Mouse (Mus musculus) heart, embryonic 12.5 days (tissue): ENCODE measurements at regions not wholly inside any gene's neighbourhood (a gene's known extent, or its start where the extent isn't known, plus 50 kb on each side); places are given as distances from the start of the nearest gene placed in this dataset.

ENCODE experiments used
- ATAC-seq: fragments of 200-750 bp; cut with Nextera tagmentation; 2 replicates; pipeline ENCODE4 v1.8.0; 2017; ENCODE audit warnings: moderate TSS enrichment, moderate library complexity; ENCODE audit not compliant: insufficient number of reproducible peaks, low FRiP score
- H3K27ac ChIP-seq: fragments of 300-500 bp; sonication (generic); 2 replicates; pipeline ENCODE4 v1.5.1; 2016; ENCODE audit warnings: mild to moderate bottlenecking, moderate library complexity; ENCODE audit not compliant: poor library complexity, severe bottlenecking
- H3K27me3 ChIP-seq: fragments of 300-500 bp; sonication (generic); replicated peaks from 2 replicates; pipeline ENCODE4 v1.6.1; 2016; ENCODE audit warnings: mild to moderate bottlenecking, moderate library complexity
- H3K36me3 ChIP-seq: fragments of 300-500 bp; sonication (generic); 2 replicates; pipeline ENCODE4 v1.6.1; 2016; ENCODE audit warnings: mild to moderate bottlenecking, moderate library complexity
- H3K4me1 ChIP-seq: fragments of 300-500 bp; sonication (generic); replicated peaks from 2 replicates; pipeline ENCODE4 v1.6.1; 2016; ENCODE audit warnings: mild to moderate bottlenecking
- H3K4me2 ChIP-seq: fragments of 300-500 bp; sonication (generic); 2 replicates; pipeline ENCODE4 v1.6.1; 2016; ENCODE audit warnings: mild to moderate bottlenecking, moderate library complexity
- H3K4me3 ChIP-seq: fragments of 300-500 bp; sonication (generic); 2 replicates; pipeline ENCODE4 v1.5.1; 2016; ENCODE audit warnings: mild to moderate bottlenecking
- H3K9ac ChIP-seq: fragments of 300-500 bp; sonication (generic); 2 replicates; pipeline ENCODE4 v1.6.1; 2016; ENCODE audit warnings: mild to moderate bottlenecking, moderate library complexity
- H3K9me3 ChIP-seq: fragments of 300-500 bp; sonication (generic); replicated peaks from 2 replicates; pipeline ENCODE4 v1.6.1; 2016; ENCODE audit warnings: mild to moderate bottlenecking, moderate library complexity
- WGBS: fragments of 180-500 bp; shearing (Covaris S2); methylation state at CpG from one replicate; pipeline ENCODE4 v1.1.7; 2016; 5-methylcytosine and 5-hydroxymethylcytosine counted together

GRCm38 (mm10) chr9:84922306-84922705, 390.3 kb upstream of the Gm11114 start:
- WGBS, result 58% methylated on average over 4 of the region's 4 CpGs
- Histone ChIP-seq H3K4me2 (no peak overlapping the region), H3K9me3 (no peaks in the 10 kb centered on the region), H3K27ac (no peak overlapping the region), H3K4me3 (no peak overlapping the region), H3K9ac (no peak overlapping the region), H3K4me1 (no peaks in the 10 kb centered on the region), H3K27me3 (no peaks in the 10 kb centered on the region), H3K36me3 (no peaks in the 10 kb centered on the region)
- no peak for ATAC-seq

GRCm38 (mm10) chr9:84923966-84924365, 388.6 kb upstream of the Gm11114 start:
- WGBS, result 72% methylated on average over 8 of the region's 8 CpGs
- no peak overlapping the region for H3K27ac ChIP-seq
- H3K9me3 ChIP-seq, result no peaks in the 10 kb centered on the region
- no peak overlapping the region for H3K9ac ChIP-seq
- no peak for ATAC-seq
- no peaks in the 10 kb centered on the region for H3K36me3 ChIP-seq
- no peaks in the 10 kb centered on the region for H3K4me1 ChIP-seq
- H3K4me3 ChIP-seq, result no peak overlapping the region
- no peaks in the 10 kb centered on the region for H3K27me3 ChIP-seq
- no peak overlapping the region for H3K4me2 ChIP-seq

GRCm38 (mm10) chr9:84936291-84937055, 376.1 kb upstream of the Gm11114 start:
- H3K4me3 ChIP-seq, result no peak overlapping the region
- H3K27ac ChIP-seq, result no peak overlapping the region
- H3K36me3 ChIP-seq, result no peaks in the 10 kb centered on the region
- no peak for ATAC-seq
- no peaks in the 10 kb centered on the region for H3K27me3 ChIP-seq
- no peaks in the 10 kb centered on the region for H3K9me3 ChIP-seq
- WGBS, result 80% methylated on average over 2 of the region's 2 CpGs
- no peak overlapping the region for H3K9ac ChIP-seq
- H3K4me2 ChIP-seq, result no peak overlapping the region
- no peaks in the 10 kb centered on the region for H3K4me1 ChIP-seq

GRCm38 (mm10) chr9:84966558-84967154, 345.9 kb upstream of the Gm11114 start:
- Histone ChIP-seq H3K36me3 (no peaks in the 10 kb centered on the region), H3K4me1 (no peaks in the 10 kb centered on the region; the same call in 1 of the 2 replicates), H3K4me2 (no peak overlapping the region), H3K27me3 (no peaks in the 10 kb centered on the region), H3K27ac (peak overlapping the region; percentile 92), H3K4me3 (no peak overlapping the region), H3K9ac (no peak overlapping the region), H3K9me3 (no peaks in the 10 kb centered on the region)
- 70% methylated on average over 11 of the region's 11 CpGs for WGBS
- 0 out of 2 replicates have a peak, but pooled peaks have one; percentile 53 for ATAC-seq

- 81% methylated on average over 3 of the region's 3 CpGs for WGBS
- no peaks in the 10 kb centered on the region for H3K9me3 ChIP-seq
- H3K27me3 ChIP-seq, result no peaks in the 10 kb centered on the region
- no peaks in the 10 kb centered on the region; the same call in 1 of the 2 replicates for H3K4me1 ChIP-seq
- H3K36me3 ChIP-seq, result no peaks in the 10 kb centered on the region
- H3K4me2 ChIP-seq, result no peak overlapping the region
- ATAC-seq, result no peak
- H3K4me3 ChIP-seq, result no peak overlapping the region
- no peak overlapping the region for H3K9ac ChIP-seq
- no peak overlapping the region for H3K27ac ChIP-seq
Observed at GRCm38 (mm10) chr9:84969975-84970608, 342.5 kb upstream of the Gm11114 start.

GRCm38 (mm10) chr9:84977470-84977869, 335.1 kb upstream of the Gm11114 start:
- no peak for ATAC-seq
- H3K4me3 ChIP-seq, result no peak overlapping the region
- no peak overlapping the region for H3K9ac ChIP-seq
- H3K9me3 ChIP-seq, result no peaks in the 10 kb centered on the region
- WGBS, result 65% methylated on average over 5 of the region's 5 CpGs
- no peak overlapping the region for H3K27ac ChIP-seq
- no peak overlapping the region for H3K4me2 ChIP-seq
- H3K4me1 ChIP-seq, result no peaks in the 10 kb centered on the region
- H3K27me3 ChIP-seq, result no peaks in the 10 kb centered on the region
- no peaks in the 10 kb centered on the region for H3K36me3 ChIP-seq

GRCm38 (mm10) chr9:85003414-85003813, 309.2 kb upstream of the Gm11114 start:
- ATAC-seq, result no peak
- no peaks in the 10 kb centered on the region for H3K4me1 ChIP-seq
- 0% methylated on average over 1 of the region's 1 CpGs for WGBS
- H3K36me3 ChIP-seq, result no peaks in the 10 kb centered on the region
- no peak overlapping the region for H3K9ac ChIP-seq
- no peak overlapping the region for H3K4me3 ChIP-seq
- H3K27me3 ChIP-seq, result no peaks in the 10 kb centered on the region
- H3K4me2 ChIP-seq, result no peak overlapping the region
- no peaks in the 10 kb centered on the region for H3K9me3 ChIP-seq
- H3K27ac ChIP-seq, result no peak overlapping the region

- Histone ChIP-seq H3K4me3 (no peak overlapping the region), H3K9ac (no peak overlapping the region), H3K27me3 (no peaks in the 10 kb centered on the region), H3K4me2 (no peak overlapping the region), H3K9me3 (no peaks in the 10 kb centered on the region), H3K27ac (no peak overlapping the region), H3K4me1 (no peaks in the 10 kb centered on the region), H3K36me3 (no peaks in the 10 kb centered on the region)
- ATAC-seq, result no peak
- 48% methylated on average over 1 of the region's 1 CpGs for WGBS
Observed at GRCm38 (mm10) chr9:85011361-85011760, 301.2 kb upstream of the Gm11114 start.

- no peak for ATAC-seq
- whole genome bisulfite sequencing, result 73% methylated on average over 2 of the region's 2 CpGs
- Histone ChIP-seq H3K9me3 (no peaks in the 10 kb centered on the region), H3K4me2 (no peak overlapping the region), H3K9ac (no peak overlapping the region), H3K4me1 (no peaks in the 10 kb centered on the region), H3K36me3 (no peaks in the 10 kb centered on the region), H3K27me3 (no peaks in the 10 kb centered on the region), H3K4me3 (no peak overlapping the region), H3K27ac (no peak overlapping the region)
Observed at GRCm38 (mm10) chr9:85048112-85048978, 264.2 kb upstream of the Gm11114 start.

GRCm38 (mm10) chr9:85052526-85052925, 260.0 kb upstream of the Gm11114 start:
- Histone ChIP-seq H3K9ac (no peak overlapping the region), H3K4me2 (no peak overlapping the region), H3K9me3 (no peaks in the 10 kb centered on the region), H3K27ac (no peak overlapping the region), H3K36me3 (no peaks in the 10 kb centered on the region), H3K4me3 (no peak overlapping the region), H3K27me3 (no peaks in the 10 kb centered on the region), H3K4me1 (no peaks in the 10 kb centered on the region)
- no peak for ATAC-seq
- 76% methylated on average over 4 of the region's 4 CpGs for WGBS

- no peaks in the 10 kb centered on the region for H3K4me1 ChIP-seq
- no peak overlapping the region for H3K9ac ChIP-seq
- ATAC-seq, result no peak
- 69% methylated on average over 5 of the region's 5 CpGs for WGBS
- H3K4me3 ChIP-seq, result no peak overlapping the region
- no peaks in the 10 kb centered on the region for H3K9me3 ChIP-seq
- H3K27ac ChIP-seq, result no peak overlapping the region
- no peaks in the 10 kb centered on the region for H3K36me3 ChIP-seq
- H3K4me2 ChIP-seq, result no peak overlapping the region
- H3K27me3 ChIP-seq, result no peaks in the 10 kb centered on the region
Observed at GRCm38 (mm10) chr9:85079975-85080374, 232.6 kb upstream of the Gm11114 start.
